Mouse (Mus musculus): Measurements from ENCODE around the gene Fnbp1l.

- no peak for TF ChIP-seq CTCF (IDR thresholded peaks at IDR 0.05; ENCODE audit: control insufficient read depth, insufficient read depth, low read length)
- TF ChIP-seq POLR2A (IDR thresholded peaks at IDR 0.05; ENCODE audit: borderline replicate concordance, control insufficient read depth, low read depth, low read length): no peak
Measured at GRCm38 (mm10) chr3:122628956-122629355, 9.4 kb upstream of the Fnbp1l start.

Measured in bone marrow, adult 2 months (tissue).